Mouse (Mus musculus) large intestine, adult 2 months (tissue): ENCODE data around the gene Lca5l. TPM values are rescaled to one million over a fixed set of nuclear protein-coding genes. Genes with fewer than 3 reads are reported as not detected.
"Not testable (repeated sequence)": the region's sequence is repeated elsewhere in the genome, so short reads cannot be mapped to it uniquely, and the experiment has no call there.

Source experiments
- DNase-seq: peaks from one replicate; pipeline ENCODE4 v3.0.0-alpha.2; 2012; ENCODE audit warnings: low read depth, low spot score
- WGBS: fragments of 180-500 bp; shearing (Covaris S2); methylation state at CpG from one replicate; pipeline ENCODE4 v1.1.7; 2018; 5-methylcytosine and 5-hydroxymethylcytosine counted together
- polyA plus RNA-seq: library from polyadenylated mRNA; depleted of rRNA; stranded (reverse); fragments of >200 nt; gene quantifications from 2 replicates; pipeline ENCODE4 v1.2.3, GENCODE M21; 2012

Lca5l gene
- polyA plus RNA-seq, 1 experiment = 0.16 TPM

DNA sequence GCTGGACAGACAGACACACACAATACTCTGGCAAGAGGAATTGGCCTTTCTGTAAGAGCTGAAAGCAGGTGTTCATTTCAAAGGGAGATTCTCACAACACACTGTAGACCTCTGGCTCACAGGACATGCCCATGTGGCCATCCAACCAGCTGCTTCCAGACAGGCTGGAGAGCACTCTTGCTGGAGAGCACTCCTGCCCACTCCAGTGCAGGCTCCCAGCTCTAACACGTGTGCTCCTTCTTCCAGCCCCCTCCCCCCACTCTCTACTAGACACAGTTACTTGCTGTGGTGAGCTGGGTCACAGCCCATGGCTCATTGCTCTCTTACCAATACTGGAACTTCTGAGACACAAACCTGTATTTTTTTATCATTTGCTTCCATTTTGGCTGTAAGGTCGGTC lies 16.7 kb downstream of the Lca5l start:
- WGBS = 57% methylated on average over 2 of the region's 2 CpGs
- no peak for DNase-seq

DNA sequence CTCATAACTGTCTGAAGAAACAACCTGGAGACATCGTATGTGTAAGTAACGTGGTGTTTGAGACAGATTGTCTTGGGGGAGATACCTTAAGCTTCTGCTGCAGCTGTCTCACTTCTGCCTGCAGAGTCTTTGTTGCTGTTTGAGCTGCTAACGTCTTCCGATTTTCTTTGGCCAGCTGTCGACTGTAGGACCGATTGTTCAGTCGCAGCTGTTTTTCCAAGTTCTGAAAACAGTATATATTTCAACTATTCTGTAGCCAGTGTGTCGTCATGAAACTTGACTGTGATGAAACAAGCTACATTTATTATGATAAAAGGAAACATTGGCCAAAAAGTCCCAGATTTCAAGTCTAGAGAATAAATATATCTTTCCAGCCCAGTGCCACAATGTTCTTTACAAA lies 18.4 kb downstream of the Lca5l start:
- WGBS = 75% methylated on average over 8 of the region's 8 CpGs
- DNase-seq = no peak

DNA sequence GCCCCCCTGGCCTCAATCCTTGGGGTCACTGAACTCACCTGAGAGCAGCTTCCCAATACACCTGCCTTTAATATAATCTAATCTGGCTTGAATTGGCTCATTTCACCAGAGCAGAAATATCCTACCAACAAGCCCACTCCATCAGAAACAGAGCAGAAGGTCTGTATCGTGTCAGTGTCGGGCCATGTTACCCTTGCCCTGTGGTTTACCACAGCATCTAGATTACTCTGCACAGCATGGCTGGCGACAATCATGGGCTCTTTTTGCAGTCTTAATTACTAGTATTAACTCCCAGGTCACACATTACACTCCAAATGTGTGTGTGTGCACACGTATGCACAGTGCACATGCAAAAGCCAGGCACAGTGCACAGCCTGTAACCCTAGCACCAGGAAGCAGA lies 23.2 kb downstream of the Lca5l start:
- WGBS = 88% methylated on average over 4 of the region's 4 CpGs
- DNase-seq = no peak

DNA sequence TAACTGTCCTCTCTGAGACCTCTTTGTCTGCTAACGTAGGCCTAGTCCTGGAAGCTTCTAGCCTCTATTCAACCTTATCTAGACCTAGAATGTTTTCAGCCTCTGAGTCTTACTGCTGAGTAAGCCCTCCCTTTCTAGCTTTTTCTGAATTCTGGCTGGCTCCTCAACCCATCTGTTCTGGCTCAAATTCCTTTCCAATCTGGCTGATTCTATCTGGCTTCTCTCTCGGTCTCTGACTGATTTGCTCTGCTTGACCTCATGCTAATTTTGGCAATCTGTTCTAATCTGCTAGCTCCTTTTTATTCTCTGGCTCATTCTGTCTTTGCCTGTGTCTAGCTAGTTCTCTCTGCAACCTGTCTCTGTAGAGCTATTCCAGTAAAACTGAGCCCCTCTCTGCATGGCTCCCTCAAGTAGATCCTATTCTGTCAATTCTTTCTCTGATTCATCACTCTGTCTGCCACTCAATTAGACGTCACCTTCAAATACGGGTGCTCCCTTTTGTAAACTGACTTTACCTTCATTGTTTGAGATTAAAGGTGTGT lies 26.3 kb downstream of the Lca5l start:
- WGBS = 70% methylated on average over 4 of the region's 4 CpGs
- DNase-seq = no peak

DNA sequence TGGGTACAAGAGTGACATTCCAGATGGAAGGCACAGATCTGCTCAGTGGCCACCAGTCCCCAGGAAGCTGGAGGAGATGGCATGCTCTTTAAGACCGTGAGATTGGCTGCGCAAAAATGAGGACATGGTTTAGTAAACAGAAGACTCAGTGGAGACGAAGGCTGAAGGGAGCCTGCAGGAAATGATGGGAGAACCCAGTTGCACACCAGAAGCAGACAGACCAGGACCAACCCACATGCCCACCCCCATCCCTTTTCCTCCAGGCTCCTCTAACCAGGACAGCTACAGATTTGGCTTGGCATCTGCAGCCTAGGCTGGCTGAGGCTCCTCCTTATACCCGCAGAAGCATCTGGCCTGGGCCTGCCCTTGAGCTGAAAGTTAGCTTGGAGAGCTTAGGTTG lies 30.7 kb downstream of the Lca5l start:
- WGBS = 89% methylated on average over 4 of the region's 4 CpGs

DNA sequence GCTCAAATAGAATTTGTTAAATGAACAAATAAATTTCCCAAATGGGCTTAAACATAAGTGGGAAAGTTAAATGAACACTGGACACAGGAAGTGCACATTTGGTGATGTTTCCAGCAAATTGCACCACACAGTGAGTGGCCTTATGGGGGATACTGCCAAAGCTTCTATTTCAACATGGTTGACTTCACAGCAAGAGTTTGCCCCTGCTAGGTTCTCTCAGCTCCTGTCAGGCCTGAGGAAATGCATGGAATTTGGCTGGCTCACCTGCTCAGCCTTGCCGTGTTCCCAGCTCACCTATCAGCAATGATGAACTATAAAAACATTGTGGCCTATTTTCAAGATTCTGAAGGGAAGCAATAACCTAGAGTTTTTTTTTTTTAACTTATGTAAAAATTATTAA lies 31.1 kb downstream of the Lca5l start:
- 83% methylated on average over 1 of the region's 1 CpGs for WGBS
- no peak for DNase-seq

More for the DNA sequence above, 30.7 kb downstream of the Lca5l start:
- no peak for DNase-seq

DNA sequence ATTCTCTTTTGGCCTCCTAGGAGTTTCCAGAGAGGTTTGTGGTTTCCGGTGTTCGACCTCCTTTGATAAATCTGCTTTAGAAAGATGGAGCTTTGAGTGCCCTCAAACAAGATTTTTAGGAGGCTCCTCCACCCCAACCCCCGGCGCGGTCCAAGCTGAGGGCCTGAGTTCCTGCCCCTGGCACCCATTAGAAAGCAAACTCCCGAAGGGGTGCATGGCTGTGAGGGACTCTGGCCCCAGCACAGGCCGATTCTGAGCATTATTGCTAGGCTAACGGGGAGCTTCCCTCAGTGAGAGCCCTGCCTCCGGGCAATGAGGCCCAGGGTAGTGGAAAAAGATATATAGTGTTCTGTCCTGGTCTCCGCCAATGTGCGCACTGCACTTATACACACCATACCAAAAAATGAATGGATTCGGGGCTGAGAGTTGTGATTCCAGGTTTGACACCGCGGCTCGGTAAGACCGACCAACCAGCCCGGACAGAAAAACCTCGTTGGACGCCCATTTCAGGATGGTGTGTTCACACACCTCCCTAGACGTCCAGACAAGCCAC lies 32.2 kb downstream of the Lca5l start:
- DNase-seq = no peak
- WGBS = 86% methylated on average over 20 of the region's 20 CpGs

DNA sequence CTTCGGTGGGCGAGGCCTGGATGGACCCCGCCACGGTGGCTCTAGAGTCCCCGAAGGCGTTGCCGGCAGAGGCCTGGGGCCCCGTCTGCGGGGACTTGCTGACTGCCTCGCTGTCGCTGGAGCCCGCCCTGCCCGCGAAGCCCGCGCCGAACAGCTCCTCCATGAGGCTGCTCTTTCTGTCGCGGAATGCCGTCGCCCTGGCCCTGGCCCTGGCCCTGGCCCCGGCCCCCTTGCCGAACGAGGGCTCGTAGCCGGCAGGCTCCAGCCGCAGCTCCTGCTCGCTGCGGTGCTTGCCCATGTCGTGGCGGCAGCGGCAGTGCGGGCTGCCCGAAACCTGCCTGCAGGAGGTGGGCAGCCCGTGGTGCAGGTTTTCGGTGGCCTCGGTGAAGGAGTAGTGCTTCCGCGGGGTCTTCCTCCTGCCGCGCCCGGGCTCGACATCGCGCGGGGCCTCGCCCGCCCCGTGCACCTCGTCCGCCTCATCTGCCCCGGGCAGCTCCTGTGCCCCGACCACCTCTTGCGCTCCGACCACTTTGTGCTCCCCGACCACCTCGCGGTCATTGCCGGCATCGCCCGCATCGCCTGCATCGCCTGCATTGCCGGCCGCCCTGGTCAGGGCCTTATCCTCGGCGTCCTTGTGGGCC lies 32.9 kb downstream of the Lca5l start:
- no peak for DNase-seq
- WGBS = 3% methylated on average over 67 of the region's 67 CpGs

DNA sequence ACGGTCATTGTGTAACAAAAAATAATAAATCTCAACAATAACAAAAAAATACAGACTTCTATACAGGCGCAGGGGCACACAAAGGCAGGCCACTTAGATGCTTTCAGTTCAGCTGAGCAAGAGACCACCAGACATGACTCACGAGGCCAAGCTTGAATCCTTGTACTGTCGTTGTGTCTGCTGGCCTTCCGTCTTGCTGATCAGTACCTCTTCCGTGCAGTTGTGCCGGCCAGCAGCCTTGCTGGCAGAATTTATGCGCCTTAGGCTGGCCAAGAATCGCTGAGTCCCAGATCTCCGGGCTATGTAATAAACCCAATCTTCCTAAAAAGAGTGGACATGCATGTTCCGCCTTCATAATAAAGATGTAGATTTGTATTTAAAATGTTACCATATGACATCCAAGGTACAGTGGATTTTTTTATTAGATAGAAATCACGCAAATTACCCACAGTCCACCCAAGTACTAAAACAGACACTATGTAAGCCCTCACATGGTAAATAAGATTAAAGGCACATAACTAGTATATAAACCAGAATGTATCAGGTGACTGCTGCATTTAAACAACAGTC lies 33.5 kb downstream of the Lca5l start:
- DNase-seq = no peak
- 67% methylated on average over 12 of the region's 12 CpGs for WGBS

DNA sequence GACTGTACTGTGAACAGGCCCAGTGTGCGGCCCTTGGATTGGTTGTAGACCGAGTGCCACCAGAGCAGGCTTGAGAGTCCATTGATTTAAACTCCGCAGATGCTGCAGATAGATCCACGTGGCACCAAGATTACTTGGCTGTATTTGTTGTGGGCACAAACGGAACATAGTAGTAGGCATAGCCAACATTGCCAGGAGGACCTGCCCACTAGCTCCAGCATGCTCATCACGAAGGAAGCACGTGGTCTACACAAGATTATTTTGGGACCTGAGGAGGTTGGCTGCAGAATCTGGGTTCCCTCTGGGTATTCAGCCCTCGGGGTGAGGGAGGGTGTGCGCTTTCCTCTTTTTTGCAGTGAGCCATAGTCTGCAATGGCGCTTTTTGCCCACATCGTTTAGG lies 34.9 kb downstream of the Lca5l start:
- DNase-seq = no peak
- WGBS = 90% methylated on average over 11 of the region's 11 CpGs

DNA sequence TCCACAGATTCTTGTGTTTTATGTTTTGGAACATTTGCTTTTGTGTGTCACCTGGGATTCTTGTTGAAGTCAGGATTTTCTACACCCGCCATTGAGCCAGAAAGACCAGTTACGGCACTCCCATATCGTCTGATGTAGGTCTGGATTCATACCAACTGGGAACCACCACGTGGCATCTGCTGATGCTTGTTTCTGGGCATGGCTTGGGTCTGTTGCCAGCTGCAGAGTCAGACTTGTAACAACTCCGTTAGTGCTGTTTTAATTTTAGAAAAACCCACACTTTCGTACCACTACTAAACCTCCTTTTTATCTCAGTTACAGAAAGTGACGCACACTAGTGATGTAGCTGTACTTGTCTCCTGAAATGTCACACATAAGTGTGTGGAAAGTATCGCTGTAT lies 36.1 kb downstream of the Lca5l start:
- WGBS = 76% methylated on average over 8 of the region's 8 CpGs
- DNase-seq = no peak

DNA sequence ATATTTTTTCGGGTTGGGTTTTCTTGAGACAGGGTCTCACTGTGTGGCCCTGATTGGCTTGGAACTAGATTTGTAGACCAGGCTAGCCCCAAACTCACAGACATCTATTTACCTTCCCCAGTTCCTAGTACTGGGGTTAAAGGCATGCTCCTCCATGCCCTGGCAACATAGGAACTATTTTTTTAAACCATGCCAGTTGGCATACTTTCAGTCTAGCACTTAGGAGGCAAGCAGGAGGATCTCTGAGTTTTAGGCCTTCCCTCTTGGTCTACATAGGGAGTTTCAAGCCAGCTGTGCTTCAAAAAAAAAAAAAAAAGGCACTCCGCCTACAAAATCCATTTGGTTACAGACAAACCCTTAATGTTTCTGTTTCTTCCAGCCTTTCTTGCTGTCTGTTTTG lies 37.6 kb downstream of the Lca5l start:
- no peak for DNase-seq
- WGBS = 79% methylated on average over 2 of the region's 2 CpGs

DNA sequence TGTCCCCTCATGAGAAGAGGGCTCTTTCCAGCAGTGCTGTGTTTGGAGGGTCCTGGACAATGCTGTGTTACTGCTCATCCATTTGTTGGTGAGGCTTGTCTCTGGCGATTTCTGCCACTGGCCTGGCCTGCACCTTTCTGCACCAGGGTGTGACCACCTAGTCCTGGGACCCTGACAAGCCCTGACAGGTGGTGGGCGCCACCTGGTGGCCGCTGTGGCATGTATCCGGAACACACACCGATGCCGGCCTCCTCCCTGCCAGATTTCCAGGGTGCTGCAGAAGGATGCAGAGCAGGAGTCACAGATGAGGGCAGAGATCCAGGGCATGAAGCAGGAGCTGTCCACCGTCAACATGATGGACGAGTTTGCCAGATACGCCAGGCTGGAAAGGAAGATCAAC lies 40.5 kb downstream of the Lca5l start:
- DNase-seq = no peak
- 16% methylated on average over 9 of the region's 9 CpGs for WGBS

DNA sequence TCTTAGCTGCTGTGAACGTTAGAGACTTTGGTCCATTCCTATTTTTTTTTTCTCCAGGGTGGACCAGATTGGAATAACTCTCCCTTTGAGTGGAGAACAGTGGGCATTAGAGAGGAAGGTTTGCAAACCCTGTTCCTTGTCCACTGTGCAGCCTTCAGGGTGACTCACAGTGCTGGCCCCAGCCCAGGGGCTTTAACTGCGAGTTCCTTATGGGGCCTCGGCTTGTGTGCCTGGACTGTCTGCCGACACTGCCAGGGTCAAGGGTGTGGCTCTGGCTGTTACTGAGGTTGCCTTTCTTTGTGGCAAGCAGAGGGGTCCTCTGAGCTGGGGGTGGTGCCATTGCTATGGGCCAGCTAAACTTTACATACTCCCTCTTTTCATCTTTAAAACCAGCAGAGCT lies 41.1 kb downstream of the Lca5l start:
- DNase-seq = no peak
- 18% methylated on average over 4 of the region's 4 CpGs for WGBS

DNA sequence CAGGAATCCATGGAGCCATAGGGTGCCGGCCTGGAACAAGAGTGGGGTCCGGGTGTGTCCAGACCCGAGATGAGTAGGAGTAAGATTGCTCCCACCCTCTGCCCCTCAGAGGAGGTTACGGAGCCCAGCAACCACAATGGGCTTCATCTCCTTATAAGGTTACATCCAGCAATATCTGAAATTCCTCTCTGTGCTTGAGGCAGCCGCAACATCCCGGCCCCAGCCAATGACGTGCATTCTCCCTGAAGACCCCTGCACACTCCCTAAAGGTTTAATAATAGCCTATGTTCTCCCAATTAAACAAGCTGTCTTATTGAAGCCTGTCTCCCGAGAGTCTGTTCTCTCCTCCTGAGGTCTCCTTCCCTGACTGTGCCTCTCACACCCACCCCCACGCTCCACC lies 42.8 kb downstream of the Lca5l start:
- no peak for DNase-seq
- 71% methylated on average over 9 of the region's 9 CpGs for WGBS

DNA sequence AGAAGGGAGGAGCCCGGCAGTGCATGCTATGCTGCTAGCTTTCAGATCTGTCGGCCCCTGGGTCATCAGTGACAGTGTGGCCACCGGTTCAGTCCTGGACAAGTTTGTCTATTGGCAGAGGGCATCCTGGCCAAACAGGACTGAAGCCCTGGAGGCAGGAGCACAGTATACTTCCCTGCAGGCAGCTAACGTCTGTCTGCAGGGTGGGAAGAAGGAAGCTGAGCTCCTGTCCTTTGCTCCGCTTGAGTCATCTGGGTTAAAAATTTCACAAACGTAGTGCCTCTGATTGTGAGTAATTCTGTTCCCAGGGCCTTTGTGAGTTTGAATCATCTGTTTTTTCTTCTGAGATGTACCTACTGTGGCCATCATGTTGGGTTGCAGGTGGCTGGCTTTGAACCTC lies 43.2 kb downstream of the Lca5l start:
- WGBS = 54% methylated on average over 6 of the region's 6 CpGs

DNA sequence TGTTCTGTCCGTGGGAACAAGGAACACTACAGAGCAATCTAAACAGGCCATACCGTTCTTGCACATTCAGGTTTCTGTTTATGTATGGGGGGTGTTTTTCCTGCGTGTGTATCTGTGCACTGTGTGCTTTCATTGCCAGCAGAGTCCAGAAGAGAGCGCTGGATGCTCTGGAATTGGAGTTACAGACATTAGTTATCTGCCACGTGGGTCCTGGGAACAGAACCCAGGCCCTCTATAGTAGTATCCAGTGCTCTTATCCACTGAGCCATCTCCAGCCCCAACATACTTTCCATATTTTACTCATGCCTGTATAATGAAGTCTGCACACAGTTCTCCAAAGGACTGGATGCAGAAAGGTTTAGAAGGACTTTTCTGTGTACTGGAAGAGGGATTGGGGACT lies 46.3 kb downstream of the Lca5l start:
- no peak for DNase-seq
- WGBS = 2% methylated on average over 5 of the region's 5 CpGs

More for the DNA sequence above, 43.2 kb downstream of the Lca5l start:
- no peak for DNase-seq

DNA sequence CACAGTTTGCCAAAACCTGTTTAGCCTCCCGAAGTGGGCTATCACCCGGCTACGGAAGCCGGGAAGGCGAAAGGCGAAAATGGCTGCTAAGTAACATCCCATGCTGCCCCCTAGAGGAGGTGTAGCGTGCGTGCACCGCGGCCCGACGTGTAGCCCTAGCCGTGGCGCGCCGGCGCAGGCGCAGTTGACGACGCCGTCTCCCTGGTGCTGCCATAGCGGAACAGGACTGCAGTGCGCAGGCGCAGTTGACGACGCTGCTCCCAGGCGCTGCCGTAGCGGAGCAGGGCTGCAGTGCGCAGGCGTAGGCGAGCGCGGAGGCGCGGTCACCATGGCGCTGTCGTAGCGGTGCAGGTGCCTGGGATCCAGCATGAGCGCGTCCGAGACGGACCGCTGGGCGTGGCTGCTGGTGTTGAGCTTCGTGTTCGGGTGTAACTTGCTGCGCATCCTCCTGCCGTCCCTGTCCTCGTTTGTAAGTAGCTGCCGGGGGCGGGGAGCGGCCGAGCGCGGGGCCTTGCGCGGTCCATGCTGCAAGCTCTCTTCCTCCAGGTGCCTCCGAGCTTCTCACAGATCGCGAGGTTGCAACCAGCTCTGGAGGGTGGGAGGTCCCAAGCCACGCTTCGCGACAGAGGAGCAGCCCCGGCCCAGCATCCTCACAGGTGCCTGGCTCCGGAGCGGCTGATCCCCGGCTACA lies 46.8 kb downstream of the Lca5l start, which contains the start of gene Wrb:
Gene Wrb (plus strand): TSS at position 298 of the 691 bp plus-strand sequence.
- WGBS = under 1% methylated on average over 68 of the region's 68 CpGs
- peak; percentile 98 for DNase-seq

DNA sequence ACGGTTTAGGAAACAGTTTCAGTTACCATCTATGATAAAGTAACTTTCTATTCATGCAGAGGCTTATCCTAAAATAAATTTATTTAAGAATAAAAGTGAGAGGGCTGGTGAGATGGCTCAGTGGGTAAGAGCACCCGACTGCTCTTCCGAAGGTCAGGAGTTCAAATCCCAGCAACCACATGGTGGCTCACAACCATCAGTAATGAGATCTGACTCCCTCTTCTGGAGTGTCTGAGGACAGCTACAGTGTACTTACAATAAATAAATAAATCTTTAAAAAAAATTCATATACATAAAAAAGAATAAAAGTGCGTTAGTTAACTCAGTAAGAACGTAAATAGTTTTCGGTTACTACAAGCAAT lies 47.3 kb downstream of the Lca5l start:
- 20% methylated on average over 6 of the region's 6 CpGs for WGBS

DNA sequence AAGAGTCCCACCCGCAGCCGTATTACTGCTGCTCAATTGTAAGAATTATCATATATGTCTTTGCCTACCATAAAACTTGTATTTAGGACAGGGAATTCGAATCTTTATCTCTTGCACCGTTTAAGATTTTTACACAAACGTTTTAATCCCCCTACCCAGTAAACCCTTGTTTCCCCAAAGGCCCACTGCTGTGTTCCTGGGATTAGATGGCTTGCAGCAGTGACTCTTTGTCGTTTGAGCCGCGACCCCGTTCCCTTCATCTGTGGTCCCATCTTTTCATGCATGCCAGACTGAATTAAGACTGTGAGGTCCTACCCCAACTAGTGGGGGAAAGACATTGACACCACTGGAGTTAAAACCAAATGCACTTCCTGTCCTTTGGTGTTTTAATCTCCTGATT lies 63.6 kb downstream of the Lca5l start:
- no peak for DNase-seq
- WGBS = 4% methylated on average over 9 of the region's 9 CpGs

More for the DNA sequence above, 47.3 kb downstream of the Lca5l start:
- not testable (repeated sequence) for DNase-seq
